Mouse (Mus musculus): ENCODE results near the gene Smok3c. TPM values are rescaled to one million over a fixed set of nuclear protein-coding genes. Genes with fewer than 3 reads are reported as not detected.
"Not testable (repeated sequence)": the region's sequence is repeated elsewhere in the genome, so short reads cannot be mapped to it uniquely, and the experiment has no call there.

Gene Smok3c
- polyA plus RNA-seq, 1 experiment from 2014 or later, result not detected

DNA sequence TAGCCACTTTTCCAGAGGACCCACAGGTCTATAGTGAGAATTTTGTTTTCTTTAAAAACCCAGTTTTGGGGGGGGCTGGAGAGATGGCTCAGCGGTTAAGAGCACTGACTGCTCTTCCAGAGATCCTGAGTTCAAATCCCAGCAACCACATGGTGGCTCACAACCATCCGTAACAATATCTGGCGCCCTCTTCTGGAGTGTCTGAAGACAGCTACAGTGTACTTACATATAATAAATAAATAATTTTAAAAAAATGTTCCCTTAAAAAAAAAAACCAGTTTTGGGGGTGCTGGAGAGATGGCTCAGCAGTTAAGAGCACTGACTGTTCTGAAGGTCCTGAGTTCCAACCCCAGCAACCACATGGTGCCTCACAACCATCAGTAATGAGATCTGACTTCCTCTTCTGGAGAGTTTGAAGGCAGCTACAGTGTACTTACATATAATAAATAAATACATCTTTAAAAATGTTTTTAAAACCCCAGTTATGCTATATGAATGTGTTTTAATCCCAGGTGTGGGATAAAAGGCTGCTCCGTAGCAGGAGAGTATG is 56.9 kb downstream of the Smok3c start:
- not testable (repeated sequence) for H3K9me3 ChIP-seq; H3K27ac ChIP-seq (replicated peaks)
- WGBS, result 62% methylated on average over 4 of the region's 4 CpGs

More for the DNA sequence above, 56.9 kb downstream of the Smok3c start:
- H3K4me1 ChIP-seq; H3K4me3 ChIP-seq; DNase-seq (ENCODE audit: low spot score); H3K27me3 ChIP-seq (replicated peaks; ENCODE audit: low read depth, poor library complexity, severe bottlenecking): not testable (repeated sequence)
- peaks cover 11% of the 10 kb centered on the region for H3K36me3 ChIP-seq (replicated peaks)

Other genes starting within 250 kb of the Smok3c start
- 0.28 and 0.79 TPM in 2 replicates for gene Pilra, start 216.9 kb upstream of the Smok3c start, polyA plus RNA-seq (2016; fragmentation: Nextera tagmentation; extraction: Ambion mirVana)
- gene Pilrb1, start 195.1 kb upstream of the Smok3c start, polyA plus RNA-seq (2016; fragmentation: Nextera tagmentation; extraction: Ambion mirVana), result 0.16 TPM in 1 of 2 replicates, not detected in the other
- gene Pilrb2, start 181.4 kb upstream of the Smok3c start, polyA plus RNA-seq (2016; fragmentation: Nextera tagmentation; extraction: Ambion mirVana), result not detected in 2 replicates
- not detected in 2 replicates for gene Cyp3a13, start 131.6 kb upstream of the Smok3c start, polyA plus RNA-seq (2016; fragmentation: Nextera tagmentation; extraction: Ambion mirVana)
- gene Gjc3, start 90.1 kb upstream of the Smok3c start, polyA plus RNA-seq (2016; fragmentation: Nextera tagmentation; extraction: Ambion mirVana), result 0.06 and 0.07 TPM in 2 replicates
- gene Azgp1, start 71.7 kb upstream of the Smok3c start, polyA plus RNA-seq (2016; fragmentation: Nextera tagmentation; extraction: Ambion mirVana), result not detected in 2 replicates
- gene Smok3a, start 31.9 kb upstream of the Smok3c start, polyA plus RNA-seq (2016; fragmentation: Nextera tagmentation; extraction: Ambion mirVana), result not detected in 2 replicates
- not detected in 2 replicates for gene Smok3b, start 31.8 kb upstream of the Smok3c start, polyA plus RNA-seq (2016; fragmentation: Nextera tagmentation; extraction: Ambion mirVana)
- 28.2 and 30.0 TPM in 2 replicates for gene Zkscan1, start 31.9 kb downstream of the Smok3c start, polyA plus RNA-seq (2016; fragmentation: Nextera tagmentation; extraction: Ambion mirVana)
- 96.5 and 97.0 TPM in 2 replicates for gene Zscan21, start 63.7 kb downstream of the Smok3c start, polyA plus RNA-seq (2016; fragmentation: Nextera tagmentation; extraction: Ambion mirVana)
- 32.1 and 39.8 TPM in 2 replicates for gene Zfp113, start 102.5 kb downstream of the Smok3c start, polyA plus RNA-seq (2016; fragmentation: Nextera tagmentation; extraction: Ambion mirVana)
- gene Cops6, start 107.9 kb downstream of the Smok3c start, polyA plus RNA-seq (2016; fragmentation: Nextera tagmentation; extraction: Ambion mirVana), result 357 and 367 TPM in 2 replicates
- gene Ap4m1, start 118.8 kb downstream of the Smok3c start, polyA plus RNA-seq (2016; fragmentation: Nextera tagmentation; extraction: Ambion mirVana), result 30.6 and 33.0 TPM in 2 replicates
- gene Mcm7, start 119.2 kb downstream of the Smok3c start, polyA plus RNA-seq (2016; fragmentation: Nextera tagmentation; extraction: Ambion mirVana), result 365 and 378 TPM in 2 replicates
- gene Taf6, start 134.3 kb downstream of the Smok3c start, polyA plus RNA-seq (2016; fragmentation: Nextera tagmentation; extraction: Ambion mirVana), result 146 and 149 TPM in 2 replicates
- 54.4 and 54.6 TPM in 2 replicates for gene Cnpy4, start 134.3 kb downstream of the Smok3c start, polyA plus RNA-seq (2016; fragmentation: Nextera tagmentation; extraction: Ambion mirVana)
- gene Mblac1, start 141.1 kb downstream of the Smok3c start, polyA plus RNA-seq (2016; fragmentation: Nextera tagmentation; extraction: Ambion mirVana), result 8.7 and 9.4 TPM in 2 replicates
- gene Nxpe5, start 172.7 kb downstream of the Smok3c start, polyA plus RNA-seq (2016; fragmentation: Nextera tagmentation; extraction: Ambion mirVana), result not detected in 2 replicates
- 38.6 and 40.2 TPM in 2 replicates for gene Lamtor4, start 202.3 kb downstream of the Smok3c start, polyA plus RNA-seq (2016; fragmentation: Nextera tagmentation; extraction: Ambion mirVana)
- gene BC037034, start 210.8 kb downstream of the Smok3c start, polyA plus RNA-seq (2016; fragmentation: Nextera tagmentation; extraction: Ambion mirVana), result 5.7 and 6.1 TPM in 2 replicates
- gene Gal3st4, start 219.6 kb downstream of the Smok3c start, polyA plus RNA-seq (2016; fragmentation: Nextera tagmentation; extraction: Ambion mirVana), result 3.6 and 4.5 TPM in 2 replicates
- gene Gm43720, start 226.8 kb downstream of the Smok3c start, polyA plus RNA-seq (2016; fragmentation: Nextera tagmentation; extraction: Ambion mirVana), result 0.11 TPM in 1 of 2 replicates, not detected in the other
- gene Gpc2, start 226.8 kb downstream of the Smok3c start, polyA plus RNA-seq (2016; fragmentation: Nextera tagmentation; extraction: Ambion mirVana), result 48.1 TPM in 2 replicates
- gene Stag3, start 227.0 kb downstream of the Smok3c start, polyA plus RNA-seq (2016; fragmentation: Nextera tagmentation; extraction: Ambion mirVana), result 5.5 and 6.2 TPM in 2 replicates

Measured in embryonic facial prominence, embryonic 10.5 days (tissue).